Mouse (Mus musculus): ENCODE results near the gene Trabd.

- TF ChIP-seq CTCF (IDR thresholded peaks at IDR 0.05; ENCODE audit: insufficient read depth, low read depth, low read length) (no peak), POLR2A (IDR thresholded peaks at IDR 0.05; ENCODE audit: insufficient read depth, low read depth, low read length) (no peak)
Measured at GRCm38 (mm10) chr15:89104425-89104824, 29.5 kb downstream of the Trabd start.

Data from olfactory bulb, adult 2 months (tissue).